Mouse (Mus musculus) liver, embryonic 11.5 days (tissue): ENCODE measurements at regions not wholly inside any gene's neighbourhood (a gene's known extent, or its start where the extent isn't known, plus 50 kb on each side); places are given as distances from the start of the nearest gene placed in this dataset.
A peak's percentile ranks its signal among the peaks of the same experiment; 100 is the strongest.

Experiments
- ATAC-seq: fragments of 200-750 bp; cut with Nextera tagmentation; replicated peaks from 2 replicates; pipeline ENCODE4 v1.8.0; 2017; ENCODE audit warnings: moderate number of reproducible peaks, mild to moderate bottlenecking, moderate TSS enrichment, moderate library complexity; ENCODE audit not compliant: low FRiP score
- DNase-seq: peaks from one replicate; pipeline ENCODE4 v3.0.0-alpha.2; 2017; ENCODE audit warnings: low spot score
- H3K27ac ChIP-seq: fragments of 300-500 bp; sonication (generic); 2 replicates; pipeline ENCODE4 v1.5.1; 2014; ENCODE audit warnings: mild to moderate bottlenecking, low read depth, low read length, control low read depth
- H3K27me3 ChIP-seq: fragments of 300-500 bp; sonication (generic); replicated peaks from 2 replicates; pipeline ENCODE4 v1.6.1; 2014; ENCODE audit warnings: low read length, mixed read lengths; ENCODE audit not compliant: control insufficient read depth, insufficient read depth
- H3K36me3 ChIP-seq: fragments of 300-500 bp; sonication (generic); 2 replicates; pipeline ENCODE4 v1.6.1; 2014; ENCODE audit warnings: mild to moderate bottlenecking, low read length, moderate library complexity, mixed read lengths; ENCODE audit not compliant: control insufficient read depth, insufficient read depth
- H3K4me1 ChIP-seq: fragments of 300-500 bp; sonication (generic); replicated peaks from 2 replicates; pipeline ENCODE4 v1.6.1; 2014; ENCODE audit warnings: low read length, mixed read lengths; ENCODE audit not compliant: control insufficient read depth, insufficient read depth
- H3K4me2 ChIP-seq: fragments of 300-500 bp; sonication (generic); 2 replicates; pipeline ENCODE4 v1.6.1; 2014; ENCODE audit warnings: mild to moderate bottlenecking, control low read depth, moderate library complexity
- H3K4me3 ChIP-seq: fragments of 300-500 bp; sonication (generic); 2 replicates; pipeline ENCODE4 v1.5.1; 2014; ENCODE audit warnings: low read depth, low read length, control low read depth
- H3K9ac ChIP-seq: fragments of 300-500 bp; sonication (generic); 2 replicates; pipeline ENCODE4 v1.6.1; 2014; ENCODE audit warnings: low read depth, low read length, control low read depth
- H3K9me3 ChIP-seq: fragments of 300-500 bp; sonication (generic); 2 replicates; pipeline ENCODE4 v1.6.1; 2016; ENCODE audit warnings: low read length, inconsistent platforms, mixed read lengths; ENCODE audit not compliant: control insufficient read depth
- WGBS: fragments of 180-500 bp; shearing (Covaris S2); extraction: QIAGEN DNeasy Blood & Tissue Kit; methylation state at CpG from one replicate; pipeline ENCODE4 v1.1.7; 2014; 5-methylcytosine and 5-hydroxymethylcytosine counted together

DNA sequence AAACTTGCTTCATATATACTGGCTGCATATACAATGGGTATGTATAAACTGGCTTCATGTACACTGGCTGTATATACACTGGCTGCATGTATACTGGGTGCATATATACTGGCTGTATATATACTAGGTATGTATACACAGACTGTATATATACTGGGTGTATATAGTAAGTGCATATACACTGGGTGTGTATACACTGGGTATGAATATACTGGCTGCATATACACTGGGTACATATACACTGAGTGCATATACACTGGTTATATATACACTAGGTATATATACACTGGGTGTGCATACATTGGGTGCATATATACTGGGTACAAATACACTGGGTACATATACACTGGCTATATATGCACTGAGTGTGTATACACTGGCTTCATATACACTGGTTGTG is 196.9 kb upstream of the Fam241a start:
- no peak overlapping the region for H3K4me3 ChIP-seq
- H3K27ac ChIP-seq = no peak overlapping the region
- H3K4me1 ChIP-seq = no peaks in the 10 kb centered on the region
- DNase-seq = no peak
- no peaks in the 10 kb centered on the region for H3K27me3 ChIP-seq
- H3K9me3 ChIP-seq = no peaks in the 10 kb centered on the region
- H3K9ac ChIP-seq = no peak overlapping the region
- no peak overlapping the region for H3K4me2 ChIP-seq
- ATAC-seq = peak; percentile 31; the same call in 1 of the 2 replicates
- H3K36me3 ChIP-seq = no peaks in the 10 kb centered on the region

DNA sequence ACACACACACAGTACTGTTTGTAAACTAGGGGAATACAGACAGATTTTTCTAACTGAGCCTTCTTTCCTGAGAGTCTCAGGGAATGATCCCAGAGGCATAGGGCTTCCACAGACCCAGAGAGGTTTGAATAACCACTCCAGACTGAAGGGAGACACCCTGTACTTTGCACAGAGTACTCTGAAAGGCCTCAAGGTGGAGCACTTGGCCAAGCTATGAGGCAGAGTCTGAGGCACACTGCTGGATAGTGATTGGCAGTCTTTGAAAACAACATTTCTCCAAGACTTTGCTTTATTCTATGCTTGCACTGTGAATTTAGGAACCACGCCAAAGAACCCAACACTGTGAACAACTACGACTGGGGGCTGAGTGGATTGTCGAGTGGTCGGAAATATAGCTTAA is 192.1 kb upstream of the Fam241a start:
- Histone ChIP-seq H3K4me2 (no peak overlapping the region), H3K27ac (no peak overlapping the region), H3K9me3 (no peaks in the 10 kb centered on the region), H3K4me3 (no peak overlapping the region), H3K4me1 (no peaks in the 10 kb centered on the region), H3K27me3 (no peaks in the 10 kb centered on the region), H3K9ac (no peak overlapping the region), H3K36me3 (no peaks in the 10 kb centered on the region)
- no peak for ATAC-seq
- WGBS = 46% methylated on average over 4 of the region's 4 CpGs
- DNase-seq = no peak

DNA sequence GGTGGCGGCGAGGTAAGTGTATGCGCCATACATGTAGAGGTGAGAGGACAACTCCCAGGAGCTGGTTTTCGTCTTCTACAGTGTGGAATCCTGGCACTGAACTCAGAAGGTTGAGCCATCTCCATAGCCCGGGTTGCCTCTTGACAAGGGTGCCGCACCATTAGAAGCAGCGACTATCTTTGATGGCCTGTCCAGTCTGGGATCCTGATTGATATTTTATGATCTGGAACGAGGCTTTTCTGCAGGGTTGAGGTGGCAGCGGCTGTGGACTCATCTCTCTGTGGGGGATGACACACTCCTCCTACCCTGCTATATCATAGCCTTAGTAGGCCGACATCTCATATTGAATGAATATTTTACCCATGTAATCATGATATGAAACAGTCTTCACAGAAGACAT is 191.0 kb upstream of the Fam241a start:
- ATAC-seq = no peak
- Histone ChIP-seq H3K4me1 (no peaks in the 10 kb centered on the region), H3K4me2 (no peak overlapping the region), H3K9ac (no peak overlapping the region), H3K4me3 (no peak overlapping the region), H3K36me3 (no peaks in the 10 kb centered on the region), H3K27me3 (no peaks in the 10 kb centered on the region), H3K9me3 (no peaks in the 10 kb centered on the region), H3K27ac (no peak overlapping the region)
- WGBS = 80% methylated on average over 10 of the region's 10 CpGs
- no peak for DNase-seq

DNA sequence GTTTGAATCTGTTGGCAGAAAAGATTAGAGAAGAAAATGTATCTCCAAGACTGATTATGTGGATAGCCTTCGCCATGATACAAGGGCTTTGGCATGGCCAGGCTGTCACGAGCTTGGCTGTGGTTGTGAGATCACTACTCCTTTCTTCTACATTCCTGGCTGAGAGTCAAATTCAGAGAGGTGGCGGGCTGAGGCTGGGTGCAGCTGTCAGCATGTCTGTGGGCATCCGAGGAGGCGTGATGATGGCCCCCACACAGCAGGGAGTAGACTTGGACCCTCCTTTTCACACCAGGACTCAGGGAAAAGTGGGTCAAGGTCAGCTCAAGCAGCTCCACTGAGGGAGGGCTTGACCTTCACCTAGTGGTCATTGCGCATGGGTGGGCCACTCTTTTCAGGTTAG is 186.3 kb upstream of the Fam241a start:
- no peak overlapping the region for H3K27ac ChIP-seq
- ATAC-seq (no peak), DNase-seq (no peak)
- no peaks in the 10 kb centered on the region for H3K9me3 ChIP-seq
- no peak overlapping the region for H3K9ac ChIP-seq
- H3K4me3 ChIP-seq = no peak overlapping the region
- H3K27me3 ChIP-seq = no peaks in the 10 kb centered on the region
- H3K4me2 ChIP-seq = no peak overlapping the region
- H3K36me3 ChIP-seq = no peaks in the 10 kb centered on the region
- WGBS = 71% methylated on average over 6 of the region's 6 CpGs
- H3K4me1 ChIP-seq = no peaks in the 10 kb centered on the region

DNA sequence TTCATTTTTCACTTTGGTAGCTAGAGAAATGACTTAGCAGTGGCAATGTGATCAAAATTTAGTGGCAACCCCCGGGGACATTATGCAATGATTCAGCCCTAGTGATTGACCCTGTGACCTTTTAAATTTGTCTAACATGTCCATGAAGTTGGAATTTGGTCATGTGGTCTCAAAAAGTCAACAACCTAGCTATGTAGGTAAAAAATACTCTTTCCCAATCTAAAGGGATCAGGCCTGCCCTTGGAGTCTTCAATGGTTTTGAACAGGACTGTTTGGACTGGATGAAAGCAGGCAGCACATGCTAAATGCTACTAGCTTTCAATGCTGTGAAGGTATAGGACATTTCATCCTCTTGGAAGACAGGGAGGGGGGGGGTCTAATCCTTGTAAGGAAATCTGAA is 185.3 kb upstream of the Fam241a start:
- H3K4me2 ChIP-seq = no peak overlapping the region
- H3K9me3 ChIP-seq = no peaks in the 10 kb centered on the region
- 48% methylated on average over 1 of the region's 1 CpGs for WGBS
- no peak overlapping the region for H3K27ac ChIP-seq
- no peak overlapping the region for H3K4me3 ChIP-seq
- H3K4me1 ChIP-seq = no peaks in the 10 kb centered on the region
- H3K27me3 ChIP-seq = no peaks in the 10 kb centered on the region
- H3K9ac ChIP-seq = no peak overlapping the region
- ATAC-seq (no peak), DNase-seq (no peak)
- H3K36me3 ChIP-seq = no peaks in the 10 kb centered on the region

DNA sequence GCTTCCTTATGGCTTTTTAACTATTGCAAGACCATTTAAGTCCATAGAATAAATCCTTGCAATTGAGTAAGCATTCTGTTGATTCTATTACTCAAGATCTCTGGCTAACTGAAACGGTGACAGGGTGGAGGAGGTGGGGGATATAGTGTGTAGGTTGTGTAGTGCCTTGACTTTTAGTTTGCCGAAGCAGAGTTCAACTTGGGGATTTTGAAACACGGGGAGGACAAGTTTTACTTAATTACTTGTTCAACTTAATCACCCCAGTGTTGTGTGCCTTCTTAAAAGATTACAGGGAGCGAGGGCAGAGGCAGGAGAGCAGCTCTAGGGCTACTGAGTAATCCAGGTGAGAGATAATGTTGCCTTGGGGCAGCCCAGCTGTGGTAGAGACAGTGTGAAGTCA is 171.7 kb upstream of the Fam241a start:
- 59% methylated on average over 4 of the region's 4 CpGs for WGBS

DNA sequence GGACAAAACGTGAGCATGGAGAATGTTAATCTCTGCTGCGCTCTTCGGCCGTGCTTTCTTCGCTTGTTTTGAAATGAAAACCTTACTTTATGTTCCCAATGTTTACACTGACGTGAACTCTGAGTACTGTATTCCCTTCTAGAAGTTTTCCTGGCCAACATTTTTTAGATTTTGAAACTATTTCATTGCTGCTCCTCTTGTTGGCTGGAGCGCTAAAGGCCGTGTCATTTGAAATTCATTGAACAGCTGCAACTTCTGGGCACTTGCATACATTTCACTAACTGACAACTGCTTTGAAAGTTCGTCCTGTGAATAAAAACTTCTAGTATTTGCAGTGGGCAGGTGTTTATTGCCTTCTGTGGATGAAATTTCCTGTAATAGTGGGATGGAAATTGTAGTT is 157.9 kb upstream of the Fam241a start:
- no peaks in the 10 kb centered on the region for H3K9me3 ChIP-seq
- ATAC-seq = no peak
- H3K4me2 ChIP-seq = no peak overlapping the region
- H3K9ac ChIP-seq = no peak overlapping the region
- WGBS = 78% methylated on average over 9 of the region's 9 CpGs
- DNase-seq = no peak
- no peak overlapping the region for H3K27ac ChIP-seq
- H3K4me1 ChIP-seq = no peaks in the 10 kb centered on the region
- H3K4me3 ChIP-seq = no peak overlapping the region
- no peaks in the 10 kb centered on the region for H3K27me3 ChIP-seq
- H3K36me3 ChIP-seq = no peaks in the 10 kb centered on the region

More for the DNA sequence above, 171.7 kb upstream of the Fam241a start:
- H3K27ac ChIP-seq = no peak overlapping the region
- no peaks in the 10 kb centered on the region for H3K36me3 ChIP-seq
- no peaks in the 10 kb centered on the region for H3K4me1 ChIP-seq
- ATAC-seq (no peak), DNase-seq (no peak)
- no peak overlapping the region for H3K9ac ChIP-seq
- no peaks in the 10 kb centered on the region for H3K27me3 ChIP-seq
- no peak overlapping the region for H3K4me3 ChIP-seq
- H3K9me3 ChIP-seq = no peaks in the 10 kb centered on the region
- no peak overlapping the region for H3K4me2 ChIP-seq

DNA sequence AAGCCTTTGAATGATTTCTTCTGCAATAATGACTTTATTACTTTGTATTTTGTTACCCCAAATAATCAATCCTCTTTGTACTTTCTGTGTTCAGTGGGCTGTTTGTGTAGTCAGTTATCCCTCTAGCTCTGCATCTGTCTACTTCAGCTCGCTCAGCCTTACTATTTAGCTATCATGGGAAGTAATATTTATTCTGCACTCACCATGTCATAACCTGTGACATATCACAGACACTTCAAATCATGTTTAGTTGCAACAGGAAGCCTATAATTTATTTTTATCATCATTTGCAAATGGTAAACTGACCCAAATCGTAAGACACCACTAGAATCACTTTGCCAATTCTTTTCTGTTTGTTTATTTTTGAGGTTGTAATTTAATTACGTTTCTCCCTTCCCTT is 147.6 kb upstream of the Fam241a start:
- DNase-seq (no peak), ATAC-seq (no peak)
- no peak overlapping the region for H3K9ac ChIP-seq
- no peak overlapping the region for H3K4me3 ChIP-seq
- WGBS = 71% methylated on average over 3 of the region's 3 CpGs
- no peaks in the 10 kb centered on the region for H3K36me3 ChIP-seq
- no peak overlapping the region for H3K4me2 ChIP-seq
- no peaks in the 10 kb centered on the region for H3K9me3 ChIP-seq
- H3K27me3 ChIP-seq = no peaks in the 10 kb centered on the region
- no peaks in the 10 kb centered on the region for H3K4me1 ChIP-seq
- no peak overlapping the region for H3K27ac ChIP-seq

DNA sequence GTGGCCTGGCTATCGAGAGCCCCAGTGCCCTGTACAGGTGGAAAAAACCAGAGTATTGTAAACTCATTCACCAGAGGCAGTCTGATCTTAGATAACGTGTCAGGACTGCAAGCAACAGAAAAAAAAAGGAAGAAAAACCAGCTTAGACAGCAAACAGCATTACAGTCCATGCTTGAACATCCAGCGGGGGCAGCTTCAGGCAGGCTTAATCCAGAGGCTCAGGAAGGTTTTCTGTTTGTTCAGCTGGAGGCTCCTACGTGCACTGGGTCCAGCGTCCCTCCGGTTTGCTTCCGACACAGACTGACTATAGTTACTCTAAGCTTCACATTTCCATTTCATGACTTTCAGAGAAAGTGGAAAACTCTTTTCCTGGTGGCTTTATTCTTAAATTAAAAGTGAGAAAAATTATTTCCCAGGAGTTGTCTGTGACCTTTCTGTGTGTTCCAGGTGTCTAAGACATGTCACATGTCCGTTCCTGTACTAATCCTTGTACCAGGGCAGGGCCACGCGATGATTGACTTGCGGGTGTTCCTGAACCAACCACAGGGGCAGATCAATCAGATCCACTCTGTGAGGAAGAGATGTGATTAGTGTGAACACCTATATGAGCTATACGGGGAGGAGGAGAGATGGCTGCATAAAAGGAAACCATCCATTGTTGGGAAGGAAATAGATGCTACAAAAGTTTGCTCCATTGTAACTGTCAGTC is 144.4 kb upstream of the Fam241a start:
- ATAC-seq = no peak
- H3K27ac ChIP-seq = no peak overlapping the region

More for the DNA sequence above, 144.4 kb upstream of the Fam241a start:
- Histone ChIP-seq H3K4me2 (no peak overlapping the region), H3K4me3 (no peak overlapping the region), H3K9ac (no peak overlapping the region), H3K27me3 (no peaks in the 10 kb centered on the region), H3K36me3 (no peaks in the 10 kb centered on the region), H3K9me3 (no peaks in the 10 kb centered on the region), H3K4me1 (no peaks in the 10 kb centered on the region)
- 65% methylated on average over 12 of the region's 12 CpGs for WGBS
- no peak for DNase-seq
